8 mouse cellular contexts compared by ENCODE assay signal in genomic region chr5:62706900-62707299, GRCm38 (mm10). TPM values are rescaled to one million over a fixed set of nuclear protein-coding genes. Genes with fewer than 3 reads are reported as not detected.
A peak's percentile ranks its signal among the peaks of the same experiment; 100 is the strongest.
DNase-seq lines count a peak whose midpoint lies in the region; ATAC-seq and TF ChIP-seq lines count a peak whose summit lies in the region.

No protein-coding gene starts in this region.

- H3K27ac ChIP-seq in hindbrain, embryonic 15.5 days (replicated peaks) = no peak overlapping the region
- no peak overlapping the region for H3K27ac ChIP-seq in limb, embryonic 14.5 days (replicated peaks; ENCODE audit: low read depth, low read length)

- no peak overlapping the region; the same call in 1 of the 2 replicates for H3K9ac ChIP-seq in hindbrain, embryonic 15.5 days
- H3K9ac ChIP-seq in limb, embryonic 14.5 days (ENCODE audit: low read depth, low read length, severe bottlenecking) = no peak overlapping the region

- no peak overlapping the region for H3K4me3 ChIP-seq in hindbrain, embryonic 15.5 days
- no peak overlapping the region for H3K4me3 ChIP-seq in limb, embryonic 14.5 days (replicated peaks; ENCODE audit: low read length)

- 8% methylated on average over 7 of the region's 7 CpGs for WGBS in hindbrain, embryonic 15.5 days
- WGBS in limb, embryonic 14.5 days = 68% methylated on average over 7 of the region's 7 CpGs

- peaks cover 7% of the 10 kb centered on the region; the same call in 1 of the 2 replicates for H3K4me1 ChIP-seq in hindbrain, embryonic 15.5 days (replicated peaks)
- no peaks in the 10 kb centered on the region for H3K4me1 ChIP-seq in limb, embryonic 14.5 days (ENCODE audit: control insufficient read depth, insufficient read depth, low read length)

- H3K9me3 ChIP-seq in hindbrain, embryonic 15.5 days = no peaks in the 10 kb centered on the region
- H3K9me3 ChIP-seq in limb, embryonic 14.5 days (ENCODE audit: control insufficient read depth, low read length) = no peaks in the 10 kb centered on the region

- H3K36me3 ChIP-seq in hindbrain, embryonic 15.5 days = no peaks in the 10 kb centered on the region
- no peaks in the 10 kb centered on the region for H3K36me3 ChIP-seq in limb, embryonic 14.5 days (ENCODE audit: control insufficient read depth, insufficient read depth, low read length)

- H3K4me2 ChIP-seq in hindbrain, embryonic 15.5 days = peak overlapping the region; percentile 31; the same call in 1 of the 2 replicates
- H3K4me2 ChIP-seq in limb, embryonic 14.5 days (replicated peaks; ENCODE audit: low read depth, low read length, severe bottlenecking) = no peak overlapping the region

- ATAC-seq in hindbrain, embryonic 15.5 days (ENCODE audit: low FRiP score, low read depth) = peak; percentile 96
- ATAC-seq in limb, embryonic 14.5 days (ENCODE audit: low FRiP score, low read depth) = peak; percentile 47; the same call in 1 of the 2 replicates

- no peak for TF ChIP-seq POLR2A in limb, embryonic 14.5 days (IDR thresholded peaks at IDR 0.05; ENCODE audit: borderline replicate concordance, extremely low read depth, insufficient read depth, insufficient read length)

- peak; percentile 7 for DNase-seq in adrenal gland, postnatal 14 days
- no peak for DNase-seq in adrenal gland, postnatal 4 days (ENCODE audit: low spot score in 2 of 2)
- peak; percentile 64 for DNase-seq in 416B (ENCODE audit: low read depth)
- peak; percentile 68 for DNase-seq in embryo, embryonic 10 days (ENCODE audit: low spot score)
- DNase-seq in limb, embryonic 14.5 days (ENCODE audit: low spot score) = no peak
- DNase-seq in right cerebral cortex, postnatal 10 days (ENCODE audit: low spot score in 2 of 2) = peak; percentile 74 to 82
- DNase-seq in urinary bladder, adult 18-20 months (ENCODE audit: low spot score in 2 of 2) = no peak

- H3K27me3 ChIP-seq in hindbrain, embryonic 15.5 days = no peaks in the 10 kb centered on the region
- H3K27me3 ChIP-seq in limb, embryonic 14.5 days (ENCODE audit: control insufficient read depth, insufficient read depth, low read length) = no peaks in the 10 kb centered on the region

RNA-seq across cellular contexts. Expression of gene Arap2, which starts 59.1 kb away (rescaled TPM):
- total RNA-seq in adrenal gland, postnatal 14 days (2021) = 6.1 and 7.2 TPM in 2 replicates
- total RNA-seq in adrenal gland, postnatal 4 days (2021) = 1 to 10 TPM; 5.6 to 6.9 TPM
- polyA plus RNA-seq in hindbrain, embryonic 15.5 days (2015; fragmentation: Nextera tagmentation; extraction: Ambion mirVana) = 5.3 and 7.8 TPM in 2 replicates
- polyA plus RNA-seq in limb, embryonic 14.5 days (2012; rRNA removed) = 2.4 and 3.3 TPM in 2 replicates
- polyA plus RNA-seq in limb, embryonic 14.5 days (2014; fragmentation: Nextera tagmentation; extraction: Ambion mirVana) = 5.1 and 8.0 TPM in 2 replicates

Comparison
In these comparisons a context has a peak if more than half of its experiments do, and no peak if none do; other contexts are left out.
1. DNase-seq: peak in adrenal gland, postnatal 14 days (single experiment), 416B (single experiment), embryo, embryonic 10 days (single experiment) and right cerebral cortex, postnatal 10 days (2 of 2); none in adrenal gland, postnatal 4 days (0 of 2), limb, embryonic 14.5 days (single experiment) and urinary bladder, adult 18-20 months (0 of 2).